Mouse (Mus musculus) natural killer cell, adult 2 months (primary cell): Measurements from ENCODE around the gene Sult2b1.

Experiments
- DNase-seq, 2 experiments: peaks; one replicate each; pipeline ENCODE4 v3.0.0; 2022; ENCODE audit warnings: low spot score in 2 of 2

Gene Sult2b1

GRCm38 (mm10) chr7:45711316-45712021 is 73.0 kb downstream of the Sult2b1 start:
- DNase-seq: no peak

DNA sequence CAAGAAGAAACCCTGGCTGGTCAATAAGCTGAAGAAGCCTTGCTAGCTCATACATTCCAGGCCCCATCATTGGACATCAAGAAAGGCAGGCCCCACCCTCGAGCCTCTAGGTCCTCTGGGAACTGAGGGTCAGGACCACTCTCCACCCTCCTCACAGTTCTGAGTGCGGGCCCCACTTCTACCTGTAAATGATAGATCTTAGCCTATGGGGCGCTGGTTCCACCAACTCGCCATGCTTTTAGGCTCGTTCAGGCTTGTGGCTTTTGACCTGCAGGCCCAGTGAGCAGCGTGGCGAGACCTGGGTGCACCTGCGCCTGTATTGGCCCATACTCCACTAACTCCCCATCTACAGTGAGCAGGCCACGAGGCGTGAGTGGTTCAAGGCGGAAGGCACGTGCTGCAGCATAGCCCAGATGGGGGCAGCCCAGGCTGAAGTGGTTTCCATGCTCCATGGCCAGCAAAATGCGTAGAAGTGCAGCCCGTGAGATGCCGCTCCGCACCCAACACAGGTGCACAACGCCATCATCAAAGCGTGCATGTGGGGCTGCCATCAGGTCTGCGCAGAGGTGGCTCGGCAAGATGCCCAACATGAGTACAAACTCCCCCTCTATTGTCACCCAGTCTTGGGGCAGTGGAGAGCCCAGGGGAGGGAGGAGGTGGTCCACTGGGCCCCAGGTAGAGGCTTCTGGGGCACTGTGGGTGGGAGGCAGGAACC is 73.8 kb downstream of the Sult2b1 start:
- no peak for DNase-seq

DNA sequence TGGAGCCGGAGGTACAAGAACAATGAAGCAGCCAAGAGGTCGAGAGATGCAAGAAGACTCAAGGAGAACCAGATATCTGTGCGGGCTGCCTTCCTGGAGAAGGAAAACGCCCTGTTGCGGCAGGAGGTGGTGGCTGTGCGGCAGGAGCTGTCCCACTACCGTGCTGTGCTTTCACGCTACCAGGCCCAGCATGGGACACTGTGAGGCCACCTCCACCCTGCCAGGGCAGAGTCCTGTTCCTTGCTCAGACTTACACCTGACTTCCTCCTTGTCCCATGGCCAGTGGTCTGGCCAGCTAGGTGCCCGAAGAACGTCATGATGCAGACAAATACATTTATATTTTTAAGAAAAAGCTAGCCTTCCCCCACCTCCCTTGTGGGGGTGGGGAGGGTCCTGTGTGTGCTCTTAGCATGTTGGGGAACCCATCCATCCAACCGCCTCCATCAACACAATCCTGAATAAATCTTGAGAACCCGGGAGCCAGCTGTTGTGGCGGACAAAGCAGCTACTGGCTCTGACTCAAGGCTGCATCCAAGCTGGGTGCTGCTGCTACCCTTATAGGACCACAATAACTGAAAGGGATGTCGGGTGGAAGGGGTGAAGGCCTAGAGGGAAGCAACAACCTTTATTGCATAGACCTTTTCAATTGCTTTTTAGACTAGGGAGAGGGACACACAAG is 74.7 kb downstream of the Sult2b1 start:
- DNase-seq: no peak

DNA sequence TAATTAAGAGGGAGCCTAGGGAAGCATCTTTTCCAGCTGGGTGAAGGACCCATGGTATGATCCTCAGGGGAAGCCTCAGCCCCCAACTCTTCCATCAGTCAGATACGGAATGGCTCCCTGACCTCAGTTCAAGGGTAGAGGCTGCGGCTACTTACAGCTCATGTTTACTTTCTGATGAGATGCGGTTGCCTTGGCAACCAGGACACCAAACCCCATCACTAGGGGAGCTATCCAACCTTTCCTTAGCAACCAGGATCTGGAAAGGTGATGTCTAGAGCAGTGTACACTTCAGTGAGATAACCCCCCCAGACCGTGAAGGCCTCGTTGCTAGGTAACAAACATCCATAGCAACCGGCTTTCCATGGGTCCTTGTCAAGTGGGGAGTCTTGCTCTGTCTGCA is 75.4 kb downstream of the Sult2b1 start:
- no peak for DNase-seq

- DNase-seq: no peak
Measured at GRCm38 (mm10) chr7:45708221-45708761, 76.2 kb downstream of the Sult2b1 start.

DNA sequence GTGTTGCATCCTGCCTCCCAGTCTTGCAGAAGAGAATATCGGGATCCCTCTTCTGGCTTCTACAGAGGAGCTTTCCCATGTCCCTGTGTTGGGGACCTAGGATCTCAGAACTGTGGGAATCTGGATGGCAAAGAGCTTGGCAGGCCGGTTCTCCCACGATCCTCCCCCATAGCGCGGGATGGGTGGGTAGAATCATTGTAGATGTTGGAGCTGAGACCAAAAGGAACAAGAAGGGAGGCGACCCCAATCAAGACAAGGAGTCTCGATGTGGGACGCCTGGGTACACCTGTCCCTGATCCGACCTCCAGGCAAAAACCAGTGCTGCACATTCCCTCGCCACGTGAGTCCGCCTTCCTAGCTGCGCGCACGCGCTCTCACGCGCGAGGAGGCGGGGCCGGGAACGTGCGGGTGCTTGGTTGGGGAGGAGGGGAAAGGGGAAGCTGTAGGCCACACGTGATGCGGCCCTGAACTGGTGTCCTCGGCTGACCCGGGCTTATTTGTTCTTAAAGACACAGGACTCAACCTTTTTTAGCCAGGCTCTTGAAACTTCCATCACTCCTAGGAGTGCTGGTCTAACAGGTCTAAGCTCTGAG is 77.0 kb downstream of the Sult2b1 start:
- peak; percentile 89 to 93 for DNase-seq

DNA sequence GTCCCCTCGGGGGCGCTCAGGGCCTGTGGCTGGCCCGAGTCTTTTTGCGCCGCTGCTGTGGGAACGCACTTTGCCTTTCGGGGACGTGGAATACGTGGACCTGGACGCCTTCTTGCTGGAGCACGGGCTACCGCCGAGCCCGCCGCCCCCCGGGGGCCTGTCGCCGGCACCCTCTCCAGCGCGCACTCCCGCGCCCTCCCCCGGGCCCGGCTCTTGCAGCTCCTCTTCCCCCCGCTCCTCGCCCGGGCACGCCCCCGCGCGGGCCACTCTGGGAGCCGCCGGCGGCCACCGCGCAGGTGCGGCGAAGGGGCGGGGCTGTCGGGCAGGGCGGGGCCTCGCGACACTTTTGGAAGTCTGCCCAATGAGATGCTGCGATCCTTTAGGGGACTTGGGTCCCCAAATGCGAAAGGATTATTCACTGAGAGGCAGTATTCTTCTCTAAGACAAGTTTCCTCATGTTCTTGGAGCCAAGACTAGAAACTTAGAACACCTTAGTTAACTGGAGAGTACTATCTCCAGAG is 77.7 kb downstream of the Sult2b1 start:
- peak; percentile 74 to 87 for DNase-seq

DNA sequence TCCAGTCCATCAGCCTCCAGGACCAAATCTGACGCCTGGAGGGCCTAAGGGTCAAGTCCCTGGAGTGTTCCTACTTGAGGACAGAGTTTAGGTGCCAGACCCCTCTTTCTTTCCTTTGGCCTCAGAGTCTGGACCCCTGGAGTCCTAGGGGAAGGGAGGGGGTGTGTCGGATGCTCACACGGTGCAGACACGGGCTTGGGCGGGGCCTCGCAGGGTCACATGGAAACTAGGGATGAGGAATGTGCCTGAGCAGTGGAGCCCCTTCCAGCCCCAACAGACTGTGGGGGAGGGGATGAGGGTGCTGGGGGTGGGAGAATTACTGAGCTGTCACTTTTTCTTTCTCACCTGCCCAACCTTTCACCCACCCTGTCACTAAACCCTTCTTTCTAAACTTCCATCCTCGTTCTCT is 78.6 kb downstream of the Sult2b1 start:
- peak in 1 of 2 experiments; percentile 22 for DNase-seq

- DNase-seq: no peak
Measured at GRCm38 (mm10) chr7:45705443-45705864, 79.0 kb downstream of the Sult2b1 start.

DNA sequence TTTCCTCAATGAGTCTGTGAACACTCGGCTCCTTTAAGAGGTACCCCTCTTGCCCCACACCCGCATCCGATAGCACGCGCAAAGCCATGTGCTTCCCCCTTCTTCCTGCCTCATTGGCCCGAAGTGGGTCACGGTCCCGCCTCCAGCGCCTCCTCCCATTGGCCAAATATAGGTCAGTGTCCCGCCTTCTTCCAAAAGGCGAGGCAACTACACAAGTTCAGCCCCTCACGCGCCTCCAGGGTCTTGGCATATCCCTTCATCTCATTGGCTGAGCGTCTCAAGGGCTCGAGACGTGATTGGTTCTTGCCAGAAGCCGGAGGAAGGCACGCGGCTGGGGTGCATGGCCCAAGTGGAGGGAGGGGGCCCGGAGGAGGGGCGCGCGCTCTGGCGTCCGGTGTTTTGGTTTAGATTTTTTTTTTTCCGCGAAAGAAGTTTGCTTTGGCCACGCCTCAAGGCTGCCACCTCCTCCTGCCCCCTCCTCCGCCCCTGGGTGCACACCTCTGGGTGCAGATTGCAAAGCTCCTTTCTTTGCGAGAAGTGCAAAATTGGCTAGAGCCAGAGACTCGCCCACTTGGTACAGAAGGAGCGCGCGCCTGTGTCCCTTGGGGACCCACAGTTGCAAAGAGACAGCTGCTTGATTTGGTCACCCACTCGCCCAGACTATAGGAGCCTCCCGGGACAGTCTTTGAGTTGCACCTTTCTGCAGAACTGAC is 79.6 kb downstream of the Sult2b1 start, which contains the start of gene Dbp:
TSS of gene Dbp (plus strand) at position 359 of the 713 bp plus-strand sequence.
- peak; percentile 98 to 99 for DNase-seq

DNA sequence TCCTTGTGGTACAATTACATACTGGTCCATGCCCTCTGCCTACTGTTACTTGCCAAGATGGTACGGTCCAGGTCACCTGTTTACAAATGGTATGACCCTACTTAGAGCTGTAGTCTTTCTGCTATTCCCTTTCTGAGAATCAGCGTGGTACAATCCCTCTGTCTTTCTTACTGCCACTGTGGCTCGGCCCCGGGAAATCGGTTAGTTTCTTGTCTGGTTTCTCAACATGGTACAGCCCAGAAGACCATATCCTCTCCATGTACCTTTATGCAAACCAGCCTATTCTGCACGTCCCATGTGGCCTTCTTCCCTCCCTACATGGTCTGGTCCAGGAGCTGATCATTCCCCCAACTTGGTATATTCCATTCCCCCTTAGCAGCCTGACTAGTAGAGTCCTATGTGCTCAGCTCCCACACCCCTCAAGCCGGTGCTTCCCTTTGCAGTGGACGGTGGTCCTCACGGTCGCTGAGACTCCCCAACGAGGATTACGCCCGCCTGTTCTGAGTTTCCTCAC is 80.4 kb downstream of the Sult2b1 start:
- peak; percentile 64 to 70 for DNase-seq

DNA sequence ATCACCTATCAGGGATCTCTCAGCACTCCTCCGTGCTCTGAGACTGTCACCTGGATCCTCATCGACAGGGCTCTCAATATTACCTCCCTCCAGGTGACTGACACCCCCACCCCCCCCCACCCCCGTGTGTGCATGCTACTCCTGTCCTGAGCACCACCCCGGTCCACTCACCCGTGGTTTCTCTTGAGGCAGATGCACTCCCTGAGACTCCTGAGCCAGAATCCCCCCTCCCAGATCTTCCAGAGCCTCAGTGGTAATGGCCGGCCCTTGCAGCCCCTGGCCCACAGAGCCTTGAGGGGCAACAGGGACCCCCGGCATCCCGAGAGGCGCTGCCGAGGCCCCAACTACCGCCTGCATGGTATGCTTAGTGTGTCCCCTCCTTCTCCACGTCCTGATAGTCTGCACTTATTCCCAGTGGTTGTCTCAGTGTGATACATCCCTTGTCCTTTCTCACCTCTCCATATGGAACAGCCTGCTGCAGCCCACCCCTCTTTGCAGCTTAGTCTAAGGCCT is 80.9 kb downstream of the Sult2b1 start:
- DNase-seq: no peak

GRCm38 (mm10) chr7:45702809-45703520 is 81.5 kb downstream of the Sult2b1 start:
- DNase-seq: no peak

- no peak for DNase-seq
Measured at GRCm38 (mm10) chr7:45702316-45702715, 82.2 kb downstream of the Sult2b1 start.

- no peak for DNase-seq
Measured at GRCm38 (mm10) chr7:45701607-45702006, 82.9 kb downstream of the Sult2b1 start.

GRCm38 (mm10) chr7:45701072-45701471 is 83.4 kb downstream of the Sult2b1 start:
- DNase-seq: no peak

DNA sequence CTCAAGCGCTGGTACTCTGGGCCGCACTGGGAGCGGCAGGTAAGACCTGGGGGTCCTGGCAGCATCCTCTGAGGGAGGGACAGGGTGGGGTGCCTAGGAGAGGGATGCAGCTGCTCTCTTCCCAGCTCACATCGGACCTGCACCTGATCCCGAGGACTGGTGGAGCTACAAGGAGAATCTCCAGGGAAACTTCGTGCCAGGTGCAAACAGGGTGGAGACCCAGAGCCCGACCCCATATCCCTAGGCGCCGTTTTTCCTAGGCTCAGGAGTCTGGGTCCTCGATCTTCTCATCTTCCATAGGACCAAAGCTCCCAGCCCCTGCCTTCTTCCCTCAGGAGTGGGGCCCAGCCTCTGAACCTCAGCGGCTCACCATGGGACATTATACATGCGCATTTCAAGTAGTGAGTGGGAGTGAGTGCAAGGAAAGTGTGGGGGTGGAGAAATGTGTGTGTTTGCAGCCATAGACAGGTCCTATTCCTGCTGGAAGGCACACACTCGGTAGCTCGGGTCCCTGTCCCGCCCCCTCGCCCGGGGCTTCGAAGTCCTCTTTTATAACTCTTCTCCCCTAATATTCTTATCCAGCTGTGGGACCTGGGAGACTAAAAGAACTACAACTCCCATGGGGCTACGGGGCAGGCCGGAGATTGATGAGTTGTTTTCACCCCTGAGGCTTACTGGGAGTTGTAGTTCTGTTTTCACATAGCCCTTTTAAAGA is 84.0 kb downstream of the Sult2b1 start:
- DNase-seq: peak; percentile 60 to 64

- DNase-seq: no peak
Measured at GRCm38 (mm10) chr7:45699523-45700141, 84.8 kb downstream of the Sult2b1 start, which contains the start of gene Car11. Gene Car11, plus strand, starts transcription at chr7:45699843.

- DNase-seq: no peak
Measured at GRCm38 (mm10) chr7:45697894-45698293, 86.6 kb downstream of the Sult2b1 start.
